Mouse (Mus musculus) stomach, embryonic 14.5 days (tissue): ENCODE results near the gene 4930415O20Rik. TPM values are rescaled to one million over a fixed set of nuclear protein-coding genes. Genes with fewer than 3 reads are reported as not detected.

Experiments
- ATAC-seq: fragments of 200-750 bp; cut with Nextera tagmentation; 2 replicates; pipeline ENCODE4 v1.8.0; 2017; ENCODE audit warnings: low read depth, moderate TSS enrichment; ENCODE audit not compliant: insufficient number of reproducible peaks, insufficient read depth, low FRiP score
- H3K27ac ChIP-seq: fragments of 300-500 bp; sonication (generic); 2 replicates; pipeline ENCODE4 v1.5.1; 2014; ENCODE audit warnings: mild to moderate bottlenecking, low read length, moderate library complexity, mixed read lengths
- H3K27me3 ChIP-seq: fragments of 300-500 bp; sonication (generic); 2 replicates; pipeline ENCODE4 v1.6.1; 2014; ENCODE audit warnings: low read length, control low read depth, mixed read lengths; ENCODE audit not compliant: control insufficient read depth, insufficient read depth
- H3K36me3 ChIP-seq: fragments of 300-500 bp; sonication (generic); 2 replicates; pipeline ENCODE4 v1.6.1; 2014; ENCODE audit warnings: mild to moderate bottlenecking, control low read depth, low read length, moderate library complexity, mixed read lengths; ENCODE audit not compliant: control insufficient read depth, insufficient read depth
- H3K4me1 ChIP-seq: fragments of 300-500 bp; sonication (generic); 2 replicates; pipeline ENCODE4 v1.6.1; 2014; ENCODE audit warnings: low read length, control low read depth, mixed read lengths; ENCODE audit not compliant: control insufficient read depth, insufficient read depth
- H3K4me2 ChIP-seq: fragments of 300-500 bp; sonication (generic); replicated peaks from 2 replicates; pipeline ENCODE4 v1.6.1; 2014; ENCODE audit warnings: low read depth, low read length, control low read depth
- H3K4me3 ChIP-seq: fragments of 300-500 bp; sonication (generic); 2 replicates; pipeline ENCODE4 v1.5.1; 2014; ENCODE audit warnings: low read depth, low read length, control low read depth
- H3K9ac ChIP-seq: fragments of 300-500 bp; sonication (generic); replicated peaks from 2 replicates; pipeline ENCODE4 v1.6.1; 2014; ENCODE audit warnings: low read depth, mild to moderate bottlenecking, control low read depth, low read length, moderate library complexity, mixed read lengths
- H3K9me3 ChIP-seq: fragments of 300-500 bp; sonication (generic); 2 replicates; pipeline ENCODE4 v1.6.1; 2016; ENCODE audit warnings: low read depth, low read length, control low read depth; ENCODE audit not compliant: control insufficient read depth
- WGBS: fragments of 180-500 bp; shearing (Covaris S2); extraction: QIAGEN DNeasy Blood & Tissue Kit; methylation state at CpG from one replicate; pipeline ENCODE4 v1.1.7; 2014; 5-methylcytosine and 5-hydroxymethylcytosine counted together
- polyA plus RNA-seq: library from polyadenylated mRNA; unstranded; fragments of >200 nt; fragmentation: Nextera tagmentation; extraction: Ambion mirVana; gene quantifications from 2 replicates; pipeline ENCODE4 v1.2.1, GENCODE M21; 2014

4930415O20Rik gene
- not detected in 2 replicates for polyA plus RNA-seq

- 81% methylated on average over 10 of the region's 10 CpGs for WGBS
- no peaks in the 10 kb centered on the region for H3K36me3 ChIP-seq
- no peaks in the 10 kb centered on the region for H3K9me3 ChIP-seq
- H3K9ac ChIP-seq: no peak within 1 kb of the TSS
- H3K4me1 ChIP-seq: peaks cover 11% of the 10 kb centered on the region; the same call in 1 of the 2 replicates
- no peak within 1 kb of the TSS for H3K4me2 ChIP-seq
- H3K27ac ChIP-seq: no peak within 1 kb of the TSS
- no peak within 1 kb of the TSS for H3K4me3 ChIP-seq
- no peaks in the 10 kb centered on the region for H3K27me3 ChIP-seq
- no peak for ATAC-seq
Observed at GRCm38 (mm10) chr15:98570873-98571538, at the start of gene 4930415O20Rik, which contains the start of gene Ccnt1. Gene 4930415O20Rik (plus strand): TSS chr15:98571004. Gene Ccnt1 (minus strand): TSS chr15:98570923.

- ATAC-seq: no peak
- Histone ChIP-seq H3K27me3 (no peaks in the 10 kb centered on the region), H3K4me2 (no peak overlapping the region), H3K9ac (no peak overlapping the region), H3K27ac (no peak overlapping the region), H3K36me3 (peaks cover 65% of the 10 kb centered on the region), H3K9me3 (no peaks in the 10 kb centered on the region), H3K4me1 (no peaks in the 10 kb centered on the region), H3K4me3 (no peak overlapping the region)
- WGBS: 89% methylated on average over 3 of the region's 3 CpGs
Observed at GRCm38 (mm10) chr15:98521245-98521644, 49.6 kb upstream of the 4930415O20Rik start.

- no peak overlapping the region for H3K27ac ChIP-seq
- no peaks in the 10 kb centered on the region for H3K27me3 ChIP-seq
- H3K36me3 ChIP-seq: peaks cover 81% of the 10 kb centered on the region
- no peaks in the 10 kb centered on the region for H3K4me1 ChIP-seq
- H3K9ac ChIP-seq: no peak overlapping the region
- no peak for ATAC-seq
- H3K9me3 ChIP-seq: no peaks in the 10 kb centered on the region
- no peak overlapping the region for H3K4me3 ChIP-seq
- 72% methylated on average over 5 of the region's 5 CpGs for WGBS
- no peak overlapping the region for H3K4me2 ChIP-seq
Observed at GRCm38 (mm10) chr15:98526057-98526456, 44.7 kb upstream of the 4930415O20Rik start.

- no peaks in the 10 kb centered on the region for H3K27me3 ChIP-seq
- 93% methylated on average over 5 of the region's 5 CpGs for WGBS
- peaks cover 74% of the 10 kb centered on the region for H3K36me3 ChIP-seq
Observed at GRCm38 (mm10) chr15:98527056-98527771, 43.6 kb upstream of the 4930415O20Rik start.

GRCm38 (mm10) chr15:98528066-98528563 is 42.7 kb upstream of the 4930415O20Rik start:
- ATAC-seq: no peak
- no peak overlapping the region for H3K9ac ChIP-seq
- H3K4me1 ChIP-seq: peaks cover 5% of the 10 kb centered on the region; the same call in 1 of the 2 replicates
- H3K4me3 ChIP-seq: no peak overlapping the region
- H3K27me3 ChIP-seq: no peaks in the 10 kb centered on the region
- WGBS: 89% methylated on average over 5 of the region's 5 CpGs
- no peak overlapping the region for H3K27ac ChIP-seq
- H3K4me2 ChIP-seq: no peak overlapping the region
- H3K36me3 ChIP-seq: peaks cover 65% of the 10 kb centered on the region
- no peaks in the 10 kb centered on the region for H3K9me3 ChIP-seq

More at GRCm38 (mm10) chr15:98527056-98527771, 43.6 kb upstream of the 4930415O20Rik start:
- Histone ChIP-seq H3K27ac (no peak overlapping the region), H3K4me1 (peaks cover 1% of the 10 kb centered on the region; the same call in 1 of the 2 replicates), H3K4me3 (no peak overlapping the region), H3K9me3 (no peaks in the 10 kb centered on the region), H3K9ac (no peak overlapping the region), H3K4me2 (no peak overlapping the region)
- ATAC-seq: no peak

- Histone ChIP-seq H3K36me3 (peaks cover 33% of the 10 kb centered on the region), H3K4me1 (peaks cover 5% of the 10 kb centered on the region; the same call in 1 of the 2 replicates), H3K4me2 (peak overlapping the region; percentile 65), H3K27ac (no peak overlapping the region), H3K4me3 (peak overlapping the region; percentile 84), H3K27me3 (no peaks in the 10 kb centered on the region), H3K9ac (0 out of 2 replicates have a peak overlapping the region, but pooled peaks have one; percentile 94), H3K9me3 (no peaks in the 10 kb centered on the region)
- 19% methylated on average over 5 of the region's 5 CpGs for WGBS
- ATAC-seq: no peak
Observed at GRCm38 (mm10) chr15:98532281-98532680, 38.5 kb upstream of the 4930415O20Rik start.

GRCm38 (mm10) chr15:98533035-98533531 is 37.7 kb upstream of the 4930415O20Rik start:
- under 1% methylated on average over 18 of the region's 18 CpGs for WGBS
- no peaks in the 10 kb centered on the region for H3K9me3 ChIP-seq
- no peak for ATAC-seq
- H3K36me3 ChIP-seq: peaks cover 25% of the 10 kb centered on the region
- peaks cover 5% of the 10 kb centered on the region; the same call in 1 of the 2 replicates for H3K4me1 ChIP-seq
- no peaks in the 10 kb centered on the region for H3K27me3 ChIP-seq
- peak overlapping the region; percentile 84 for H3K4me3 ChIP-seq
- peak overlapping the region; percentile 98; the same call in 1 of the 2 replicates for H3K27ac ChIP-seq
- peak overlapping the region; percentile 65 for H3K4me2 ChIP-seq
- peak overlapping the region; percentile 94 for H3K9ac ChIP-seq

GRCm38 (mm10) chr15:98533881-98534627 is 36.8 kb upstream of the 4930415O20Rik start, which contains the start of gene Kansl2:
Gene Kansl2 (minus strand): TSS chr15:98534264.
- ATAC-seq: peak; percentile 100
- Histone ChIP-seq H3K4me3 (peak within 1 kb of the TSS; percentile 84), H3K27me3 (no peaks in the 10 kb centered on the region), H3K9ac (peak within 1 kb of the TSS; percentile 94), H3K9me3 (no peaks in the 10 kb centered on the region), H3K36me3 (peaks cover 21% of the 10 kb centered on the region), H3K27ac (peak within 1 kb of the TSS; percentile 98), H3K4me2 (peak within 1 kb of the TSS; percentile 65), H3K4me1 (peaks cover 5% of the 10 kb centered on the region; the same call in 1 of the 2 replicates)
- under 1% methylated on average over 69 of the region's 70 CpGs for WGBS
